Mouse (Mus musculus): Measurements from ENCODE around the gene Nxph3. TPM values are rescaled to one million over a fixed set of nuclear protein-coding genes. Genes with fewer than 3 reads are reported as not detected.
A peak's percentile ranks its signal among the peaks of the same experiment; 100 is the strongest.

The Nxph3 gene
- total and polyA plus RNA-seq, 3 experiments = 0.17 TPM; not detected in 2

- TF ChIP-seq MYC (IDR thresholded peaks at IDR 0.05; ENCODE audit: low read depth, low read length) (0 out of 2 replicates have a peak, but pooled peaks have one; percentile 54), TCF12 (IDR thresholded peaks at IDR 0.05; ENCODE audit: low read depth, low read length) (no peak), ELF1 (IDR thresholded peaks at IDR 0.05; ENCODE audit: low read depth, low read length) (no peak), MXI1 (IDR thresholded peaks at IDR 0.05; ENCODE audit: low read depth, low read length) (no peak), UBTF (IDR thresholded peaks at IDR 0.05; ENCODE audit: low read depth, low read length) (no peak), USF2 (conservative IDR thresholded peaks at IDR 0.05; ENCODE audit: low read depth, low read length) (no peak)
Observed at GRCm38 (mm10) chr11:95479458-95479857, 34.9 kb downstream of the Nxph3 start (continued).

GRCm38 (mm10) chr11:95476323-95476722 lies 38.0 kb downstream of the Nxph3 start:
- Histone ChIP-seq H3K4me1 (ENCODE audit: control insufficient read depth in 1 of 2, insufficient read depth in 2 of 2) (peaks cover 0 to 7% of the 10 kb centered on the region in 2 experiments; a peak in 1 of 4 replicates), H3K4me2 (ENCODE audit: insufficient read depth, low read depth, poor library complexity, severe bottlenecking) (no peak overlapping the region), H3K27me3 (replicated peaks) (no peaks in the 10 kb centered on the region), H3K36me3 (replicated peaks in 1 of 2; ENCODE audit: control insufficient read depth in 1 of 2, insufficient read depth in 1 of 2, low read length in 1 of 2) (peaks cover 50 to 87% of the 10 kb centered on the region in 2 experiments), H3K9ac (ENCODE audit: insufficient read depth, low read depth) (no peak overlapping the region), H3K27ac (ENCODE audit: insufficient read depth, low read depth) (no peak overlapping the region), H3K9me3 (replicated peaks; ENCODE audit: low read length) (no peaks in the 10 kb centered on the region), H3K79me2 (replicated peaks; ENCODE audit: control insufficient read depth, extremely low read depth, insufficient read depth, poor library complexity, severe bottlenecking) (no peaks in the 10 kb centered on the region; the same call in none of the 2 replicates), H3K4me3 (replicated peaks in 1 of 3; ENCODE audit: low read depth in 2 of 3, low read length in 2 of 3, poor library complexity in 1 of 3) (no peak overlapping the region)
- TF ChIP-seq KAT2A (IDR thresholded peaks at IDR 0.05; ENCODE audit: insufficient replicate concordance, low read length) (no peak), ETS1 (conservative IDR thresholded peaks at IDR 0.05; ENCODE audit: low read depth, low read length) (no peak), MAX (IDR thresholded peaks at IDR 0.05; ENCODE audit: low read length) (no peak), ZMIZ1 (IDR thresholded peaks at IDR 0.05; ENCODE audit: low read depth, low read length) (no peak), SMC3 (IDR thresholded peaks at IDR 0.05; ENCODE audit: low read depth, low read length) (no peak), USF1 (IDR thresholded peaks at IDR 0.05; ENCODE audit: low read depth, low read length) (no peak), POLR2A (IDR thresholded peaks at IDR 0.05; ENCODE audit: low read depth, low read length) (no peak), EP300 (IDR thresholded peaks at IDR 0.05; ENCODE audit: low read length) (no peak), JUN (IDR thresholded peaks at IDR 0.05; ENCODE audit: insufficient read depth, low read depth, low read length) (no peak), BHLHE40 (IDR thresholded peaks at IDR 0.05; ENCODE audit: low read depth, low read length) (no peak)
- no peak for DNase-seq (ENCODE audit: extremely low read depth)
- in situ Hi-C loops (cut with MboI; ENCODE audit: low pct_ligation_motif_present, low pct_unique_long_range_greater_than_20kb, low sequenced_read_pairs) (no loop called here), dilution Hi-C loops (cut with MboI; ENCODE audit: extremely low pct_ligation_motif_present, extremely low pct_unique_long_range_greater_than_20kb, low sequenced_read_pairs) (no loop called here)

- Histone ChIP-seq H3K9ac (ENCODE audit: insufficient read depth, low read depth) (no peak overlapping the region), H3K4me1 (ENCODE audit: control insufficient read depth in 1 of 2, insufficient read depth in 2 of 2) (peaks cover 4 to 16% of the 10 kb centered on the region in 2 experiments; a peak in 2 of 4 replicates), H3K9me3 (replicated peaks; ENCODE audit: low read length) (no peaks in the 10 kb centered on the region), H3K4me2 (ENCODE audit: insufficient read depth, low read depth, poor library complexity, severe bottlenecking) (no peak overlapping the region), H3K27me3 (replicated peaks) (no peaks in the 10 kb centered on the region), H3K36me3 (replicated peaks in 1 of 2; ENCODE audit: control insufficient read depth in 1 of 2, insufficient read depth in 1 of 2, low read length in 1 of 2) (peaks cover 44 to 81% of the 10 kb centered on the region in 2 experiments), H3K27ac (ENCODE audit: insufficient read depth, low read depth) (no peak overlapping the region), H3K4me3 (replicated peaks in 1 of 3; ENCODE audit: low read depth in 2 of 3, low read length in 2 of 3, poor library complexity in 1 of 3) (no peak overlapping the region), H3K79me2 (replicated peaks; ENCODE audit: control insufficient read depth, extremely low read depth, insufficient read depth, poor library complexity, severe bottlenecking) (peaks cover 7% of the 10 kb centered on the region)
- no peak for DNase-seq (ENCODE audit: extremely low read depth)
- dilution Hi-C loops (cut with MboI; ENCODE audit: extremely low pct_ligation_motif_present, extremely low pct_unique_long_range_greater_than_20kb, low sequenced_read_pairs) = no loop called here
- in situ Hi-C loops (cut with MboI; ENCODE audit: low pct_ligation_motif_present, low pct_unique_long_range_greater_than_20kb, low sequenced_read_pairs) = no loop called here
- TF ChIP-seq MXI1 (IDR thresholded peaks at IDR 0.05; ENCODE audit: low read depth, low read length) (no peak), MAX (IDR thresholded peaks at IDR 0.05; ENCODE audit: low read length) (no peak), JUND (conservative IDR thresholded peaks at IDR 0.05; ENCODE audit: low read depth, low read length) (no peak), ZMIZ1 (IDR thresholded peaks at IDR 0.05; ENCODE audit: low read depth, low read length) (no peak), CHD2 (IDR thresholded peaks at IDR 0.05; ENCODE audit: low read length) (no peak), ELF1 (IDR thresholded peaks at IDR 0.05; ENCODE audit: low read depth, low read length) (no peak), POLR2A (IDR thresholded peaks at IDR 0.05; ENCODE audit: low read depth, low read length) (no peak), JUN (IDR thresholded peaks at IDR 0.05; ENCODE audit: insufficient read depth, low read depth, low read length) (no peak), GABPA (IDR thresholded peaks at IDR 0.05; ENCODE audit: insufficient replicate concordance, low read depth, low read length) (no peak), E2F4 (IDR thresholded peaks at IDR 0.05; ENCODE audit: insufficient replicate concordance, low read depth, low read length) (no peak), ZNF384 (IDR thresholded peaks at IDR 0.05; ENCODE audit: low read depth, low read length) (no peak), USF1 (IDR thresholded peaks at IDR 0.05; ENCODE audit: low read depth, low read length) (no peak), POLR2AphosphoS2 (IDR thresholded peaks at IDR 0.05; ENCODE audit: low read depth, low read length) (no peak), RAD21 (IDR thresholded peaks at IDR 0.05; ENCODE audit: low read depth, low read length) (no peak), IRF4 (IDR thresholded peaks at IDR 0.05; ENCODE audit: low read depth, low read length) (no peak), KAT2A (IDR thresholded peaks at IDR 0.05; ENCODE audit: insufficient replicate concordance, low read length) (no peak), NRF1 (IDR thresholded peaks at IDR 0.05; ENCODE audit: low read depth, low read length) (no peak)
Observed at GRCm38 (mm10) chr11:95473456-95473855, 40.9 kb downstream of the Nxph3 start.

Measured in CH12.LX (cell line).